Mouse (Mus musculus) gastrocnemius, postnatal 25 days (tissue): ENCODE measurements around the gene Gm20388. TPM values are rescaled to one million over a fixed set of nuclear protein-coding genes. Genes with fewer than 3 reads are reported as not detected.
A peak's percentile ranks its signal among the peaks of the same experiment; 100 is the strongest.
"Not testable (repeated sequence)": the region's sequence is repeated elsewhere in the genome, so short reads cannot be mapped to it uniquely, and the experiment has no call there.

ENCODE experiments used
- DNase-seq: peaks from one replicate; pipeline ENCODE4 v3.0.0; 2022
- total RNA-seq, 2 experiments: library from RNA; stranded (reverse); gene quantifications; 1 replicate in 1 of 2; 2 replicates in 1 of 2; pipeline ENCODE4 v1.2.3; 2021

The Gm20388 gene
- total RNA-seq, 2 experiments from 2014 or later = 6.7 TPM; not detected in 1

GRCm38 (mm10) chr8:123806374-123806935, 3895.8 kb downstream of the Gm20388 start:
- no peak for DNase-seq

- no peak for DNase-seq
Measured at GRCm38 (mm10) chr8:123807024-123807431, 3896.4 kb downstream of the Gm20388 start.

- DNase-seq = no peak
Measured at GRCm38 (mm10) chr8:123807852-123808573, 3897.4 kb downstream of the Gm20388 start.

GRCm38 (mm10) chr8:123808671-123809070, 3898.0 kb downstream of the Gm20388 start:
- DNase-seq = no peak

GRCm38 (mm10) chr8:123809342-123809741, 3898.7 kb downstream of the Gm20388 start:
- not testable (repeated sequence) for DNase-seq

GRCm38 (mm10) chr8:123812227-123812626, 3901.6 kb downstream of the Gm20388 start:
- no peak for DNase-seq

- DNase-seq = peak; percentile 44
Measured at GRCm38 (mm10) chr8:123813173-123813891, 3902.7 kb downstream of the Gm20388 start.

GRCm38 (mm10) chr8:123813892-123814266, 3903.2 kb downstream of the Gm20388 start:
- DNase-seq = no peak

GRCm38 (mm10) chr8:123815325-123815724, 3904.7 kb downstream of the Gm20388 start:
- DNase-seq = no peak

- DNase-seq = no peak
Measured at GRCm38 (mm10) chr8:123816939-123817338, 3906.3 kb downstream of the Gm20388 start.

GRCm38 (mm10) chr8:123817747-123818146, 3907.1 kb downstream of the Gm20388 start:
- DNase-seq = no peak

- DNase-seq = no peak
Measured at GRCm38 (mm10) chr8:123819683-123820610, 3909.3 kb downstream of the Gm20388 start.

- no peak for DNase-seq
Measured at GRCm38 (mm10) chr8:123820780-123821179, 3910.1 kb downstream of the Gm20388 start.

- DNase-seq = no peak
Measured at GRCm38 (mm10) chr8:123823111-123823510, 3912.5 kb downstream of the Gm20388 start.

- DNase-seq = no peak
Measured at GRCm38 (mm10) chr8:123823532-123824123, 3913.0 kb downstream of the Gm20388 start.

GRCm38 (mm10) chr8:123826001-123826400, 3915.4 kb downstream of the Gm20388 start:
- DNase-seq = no peak

GRCm38 (mm10) chr8:123826758-123827157, 3916.1 kb downstream of the Gm20388 start:
- no peak for DNase-seq

GRCm38 (mm10) chr8:123827523-123827922, 3916.9 kb downstream of the Gm20388 start:
- DNase-seq = no peak

- peak; percentile 28 for DNase-seq
Measured at GRCm38 (mm10) chr8:123832757-123833156, 3922.1 kb downstream of the Gm20388 start.

GRCm38 (mm10) chr8:123835451-123835850, 3924.8 kb downstream of the Gm20388 start:
- no peak for DNase-seq

GRCm38 (mm10) chr8:123836354-123836753, 3925.7 kb downstream of the Gm20388 start:
- no peak for DNase-seq

- no peak for DNase-seq
Measured at GRCm38 (mm10) chr8:123838496-123838895, 3927.9 kb downstream of the Gm20388 start.
